Mouse (Mus musculus) lung, adult 18-20 months (tissue): ENCODE data around the gene Bach2.
A peak's percentile ranks its signal among the peaks of the same experiment; 100 is the strongest.

Experiments used
- DNase-seq, 2 experiments: peaks; one replicate each; pipeline ENCODE4 v3.0.0; 2022; ENCODE audit warnings: mixed read lengths in 2 of 2

Gene Bach2

GRCm38 (mm10) chr4:32538088-32538487, 299.5 kb downstream of the Bach2 start:
- peak; percentile 34 to 71 for DNase-seq

GRCm38 (mm10) chr4:32538488-32538887, 299.9 kb downstream of the Bach2 start:
- DNase-seq = no peak

GRCm38 (mm10) chr4:32538987-32539386, 300.4 kb downstream of the Bach2 start:
- DNase-seq = no peak

GRCm38 (mm10) chr4:32544821-32545545, 306.4 kb downstream of the Bach2 start:
- no peak for DNase-seq

- no peak for DNase-seq
Observed at GRCm38 (mm10) chr4:32545548-32545947, 306.9 kb downstream of the Bach2 start.

- DNase-seq = no peak
Observed at GRCm38 (mm10) chr4:32549150-32549549, 310.5 kb downstream of the Bach2 start.

- peak in 1 of 2 experiments; percentile 47 for DNase-seq
Observed at GRCm38 (mm10) chr4:32551337-32551736, 312.7 kb downstream of the Bach2 start.

- DNase-seq = no peak
Observed at GRCm38 (mm10) chr4:32555506-32555905, 316.9 kb downstream of the Bach2 start.

GRCm38 (mm10) chr4:32560246-32560645, 321.6 kb downstream of the Bach2 start:
- no peak for DNase-seq

GRCm38 (mm10) chr4:32560724-32561554, 322.3 kb downstream of the Bach2 start:
- DNase-seq = no peak

- DNase-seq = peak; percentile 52 to 59
Observed at GRCm38 (mm10) chr4:32561555-32562095, 323.0 kb downstream of the Bach2 start.

- DNase-seq = no peak
Observed at GRCm38 (mm10) chr4:32562319-32563115, 323.9 kb downstream of the Bach2 start.

GRCm38 (mm10) chr4:32564416-32564815, 325.8 kb downstream of the Bach2 start:
- DNase-seq = peak in 1 of 2 experiments; percentile 18

GRCm38 (mm10) chr4:32564918-32565317, 326.3 kb downstream of the Bach2 start:
- peak in 1 of 2 experiments; percentile 27 for DNase-seq

GRCm38 (mm10) chr4:32569054-32569453, 330.4 kb downstream of the Bach2 start:
- no peak for DNase-seq

GRCm38 (mm10) chr4:32569995-32570938, 331.7 kb downstream of the Bach2 start:
- peak; percentile 37 to 41 for DNase-seq

GRCm38 (mm10) chr4:32570939-32571317, 332.3 kb downstream of the Bach2 start:
- no peak for DNase-seq

GRCm38 (mm10) chr4:32571441-32571840, 332.8 kb downstream of the Bach2 start:
- no peak for DNase-seq

- peak in 1 of 2 experiments; percentile 38 for DNase-seq
Observed at GRCm38 (mm10) chr4:32572118-32572517, 333.5 kb downstream of the Bach2 start.

GRCm38 (mm10) chr4:32573586-32573985, 335.0 kb downstream of the Bach2 start:
- no peak for DNase-seq

GRCm38 (mm10) chr4:32574604-32575003, 336.0 kb downstream of the Bach2 start:
- no peak for DNase-seq

- peak; percentile 39 to 49 for DNase-seq
Observed at GRCm38 (mm10) chr4:32575165-32575564, 336.6 kb downstream of the Bach2 start.
